Mouse (Mus musculus) embryonic facial prominence, embryonic 14.5 days (tissue): ENCODE measurements at regions not wholly inside any gene's neighbourhood (a gene's known extent, or its start where the extent isn't known, plus 50 kb on each side); places are given as distances from the start of the nearest gene placed in this dataset.

Experiments used
- ATAC-seq: fragments of 200-750 bp; cut with Nextera tagmentation; 2 replicates; pipeline ENCODE4 v1.8.0; 2017; ENCODE audit warnings: low read depth, moderate number of reproducible peaks, moderate TSS enrichment
- DNase-seq: peaks from one replicate; pipeline ENCODE4 v3.0.0-alpha.2; 2015; ENCODE audit warnings: low spot score
- H3K27ac ChIP-seq: fragments of 300-500 bp; sonication (generic); replicated peaks from 2 replicates; pipeline ENCODE4 v1.5.1; 2014; ENCODE audit warnings: low read depth, mild to moderate bottlenecking, low read length, moderate library complexity
- H3K27me3 ChIP-seq: fragments of 300-500 bp; sonication (generic); replicated peaks from 2 replicates; pipeline ENCODE4 v1.6.1; 2014; ENCODE audit warnings: low read length; ENCODE audit not compliant: control insufficient read depth, insufficient read depth
- H3K36me3 ChIP-seq: fragments of 300-500 bp; sonication (generic); 2 replicates; pipeline ENCODE4 v1.6.1; 2014; ENCODE audit warnings: low read length, mixed read lengths; ENCODE audit not compliant: control insufficient read depth, insufficient read depth
- H3K4me1 ChIP-seq: fragments of 300-500 bp; sonication (generic); 2 replicates; pipeline ENCODE4 v1.6.1; 2014; ENCODE audit warnings: antibody characterized with exemption, low read length; ENCODE audit not compliant: control insufficient read depth, insufficient read depth
- H3K4me2 ChIP-seq: fragments of 300-500 bp; sonication (generic); 2 replicates; pipeline ENCODE4 v1.6.1; 2014; ENCODE audit warnings: low read depth, mild to moderate bottlenecking, low read length, moderate library complexity, mixed read lengths
- H3K4me3 ChIP-seq: fragments of 300-500 bp; sonication (generic); 2 replicates; pipeline ENCODE4 v1.5.1; 2014; ENCODE audit warnings: low read depth, mild to moderate bottlenecking, low read length
- H3K9ac ChIP-seq: fragments of 300-500 bp; sonication (generic); 2 replicates; pipeline ENCODE4 v1.6.1; 2014; ENCODE audit warnings: low read depth, mild to moderate bottlenecking, low read length, moderate library complexity, mixed read lengths
- H3K9me3 ChIP-seq: fragments of 300-500 bp; sonication (generic); 2 replicates; pipeline ENCODE4 v1.6.1; 2016; ENCODE audit warnings: low read length; ENCODE audit not compliant: control insufficient read depth
- WGBS: fragments of 180-500 bp; shearing (Covaris S2); extraction: QIAGEN DNeasy Blood & Tissue Kit; methylation state at CpG from one replicate; pipeline ENCODE4 v1.1.7; 2014; 5-methylcytosine and 5-hydroxymethylcytosine counted together

DNA sequence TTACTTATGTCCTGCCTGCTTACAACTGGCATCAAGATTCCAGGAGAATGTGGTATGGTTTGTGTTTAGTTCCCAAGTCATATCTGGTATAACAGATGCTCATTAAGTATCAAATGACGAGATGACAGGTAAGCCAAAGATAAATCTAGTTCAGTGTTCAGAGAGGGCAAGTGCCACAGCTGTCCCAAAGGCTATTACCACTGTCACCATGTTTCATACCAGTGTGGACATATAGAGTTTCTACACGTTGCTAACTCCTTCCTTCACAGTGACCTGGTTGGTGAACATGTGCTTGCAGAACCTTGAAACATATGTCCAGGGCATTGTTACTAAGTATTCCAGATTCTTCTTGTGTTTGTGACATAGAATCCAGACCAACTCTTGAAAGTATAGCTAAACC lies 438.1 kb upstream of the Gm9747 start:
- ATAC-seq, result no peak
- DNase-seq, result no peak
- no peak overlapping the region for H3K4me2 ChIP-seq
- no peaks in the 10 kb centered on the region for H3K27me3 ChIP-seq
- H3K4me3 ChIP-seq, result no peak overlapping the region
- no peaks in the 10 kb centered on the region for H3K4me1 ChIP-seq
- no peak overlapping the region for H3K9ac ChIP-seq
- 62% methylated on average over 2 of the region's 2 CpGs for WGBS
- H3K27ac ChIP-seq, result no peak overlapping the region
- H3K9me3 ChIP-seq, result no peaks in the 10 kb centered on the region
- H3K36me3 ChIP-seq, result no peaks in the 10 kb centered on the region

DNA sequence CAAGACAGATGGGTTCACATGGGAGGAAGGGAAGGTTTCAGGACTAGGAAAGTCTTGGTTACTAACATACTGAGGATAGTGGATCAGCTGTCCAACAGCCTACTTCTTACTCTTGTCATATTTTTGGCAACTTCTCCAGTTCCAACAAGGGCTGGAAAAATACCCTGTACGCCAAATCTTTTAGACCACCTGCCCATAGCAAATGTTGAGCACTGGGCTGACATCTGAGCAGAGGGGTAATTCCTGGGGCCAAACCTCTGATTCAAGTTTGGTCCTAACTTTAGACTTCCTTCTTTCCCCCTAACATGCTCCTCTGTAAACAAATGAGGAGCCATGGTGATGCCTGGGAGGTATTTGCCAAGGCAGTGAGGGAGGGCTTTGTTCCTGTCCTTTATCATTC lies 437.5 kb upstream of the Gm9747 start:
- Histone ChIP-seq H3K27me3 (no peaks in the 10 kb centered on the region), H3K4me1 (no peaks in the 10 kb centered on the region), H3K9ac (no peak overlapping the region), H3K4me2 (no peak overlapping the region), H3K36me3 (no peaks in the 10 kb centered on the region), H3K9me3 (no peaks in the 10 kb centered on the region), H3K27ac (no peak overlapping the region), H3K4me3 (no peak overlapping the region)
- WGBS, result 63% methylated on average over 1 of the region's 1 CpGs
- ATAC-seq, result peak; percentile 62
- DNase-seq, result peak; percentile 41

- Histone ChIP-seq H3K4me1 (no peaks in the 10 kb centered on the region), H3K9me3 (no peaks in the 10 kb centered on the region), H3K4me3 (no peak overlapping the region), H3K4me2 (no peak overlapping the region), H3K27ac (no peak overlapping the region), H3K36me3 (no peaks in the 10 kb centered on the region), H3K27me3 (no peaks in the 10 kb centered on the region), H3K9ac (no peak overlapping the region)
- ATAC-seq (no peak), DNase-seq (peak; percentile 3)
Measured at GRCm38 (mm10) chr1:81811591-81811990, 421.3 kb upstream of the Gm9747 start.

GRCm38 (mm10) chr1:81818884-81819283 lies 414.0 kb upstream of the Gm9747 start:
- Histone ChIP-seq H3K36me3 (no peaks in the 10 kb centered on the region), H3K4me3 (no peak overlapping the region), H3K27ac (no peak overlapping the region), H3K4me1 (no peaks in the 10 kb centered on the region), H3K27me3 (no peaks in the 10 kb centered on the region), H3K9me3 (no peaks in the 10 kb centered on the region), H3K4me2 (no peak overlapping the region), H3K9ac (no peak overlapping the region)
- ATAC-seq (no peak), DNase-seq (no peak)

- Histone ChIP-seq H3K27me3 (no peaks in the 10 kb centered on the region), H3K4me1 (no peaks in the 10 kb centered on the region), H3K4me3 (no peak overlapping the region), H3K4me2 (no peak overlapping the region), H3K9ac (no peak overlapping the region), H3K36me3 (no peaks in the 10 kb centered on the region), H3K27ac (no peak overlapping the region), H3K9me3 (no peaks in the 10 kb centered on the region)
- 89% methylated on average over 3 of the region's 3 CpGs for WGBS
- ATAC-seq (no peak), DNase-seq (no peak)
Measured at GRCm38 (mm10) chr1:81841966-81842365, 390.9 kb upstream of the Gm9747 start.

- 72% methylated on average over 6 of the region's 6 CpGs for WGBS
- no peaks in the 10 kb centered on the region for H3K36me3 ChIP-seq
Measured at GRCm38 (mm10) chr1:81850462-81851144, 382.3 kb upstream of the Gm9747 start.

GRCm38 (mm10) chr1:81859464-81859863 lies 373.4 kb upstream of the Gm9747 start:
- ATAC-seq, result no peak
- no peaks in the 10 kb centered on the region for H3K9me3 ChIP-seq

More at GRCm38 (mm10) chr1:81850462-81851144, 382.3 kb upstream of the Gm9747 start:
- no peak overlapping the region for H3K27ac ChIP-seq
- no peaks in the 10 kb centered on the region for H3K9me3 ChIP-seq
- H3K4me1 ChIP-seq, result no peaks in the 10 kb centered on the region
- no peak for ATAC-seq
- H3K4me3 ChIP-seq, result no peak overlapping the region
- H3K27me3 ChIP-seq, result no peaks in the 10 kb centered on the region
- no peak overlapping the region for H3K9ac ChIP-seq
- DNase-seq, result peak; percentile 16
- H3K4me2 ChIP-seq, result no peak overlapping the region

DNA sequence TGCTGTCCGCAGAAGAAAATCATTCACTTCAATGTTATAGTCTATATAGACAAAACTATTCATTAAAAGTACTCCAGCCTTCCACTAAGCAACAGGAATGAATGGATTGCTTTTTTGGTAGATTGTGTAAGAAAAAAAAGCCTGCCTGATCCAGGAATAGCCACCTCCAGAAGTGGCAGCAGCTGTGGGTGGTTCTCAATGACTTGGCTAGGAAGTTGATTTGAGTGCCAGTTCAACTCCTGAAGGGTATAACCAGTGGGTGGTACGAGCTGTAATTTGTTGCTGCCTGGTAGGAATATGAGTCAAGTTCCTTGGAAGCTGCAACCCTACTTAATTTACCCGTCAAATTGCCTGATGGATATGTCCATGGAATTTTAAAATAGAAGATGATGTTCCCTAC lies 368.3 kb upstream of the Gm9747 start:
- no peaks in the 10 kb centered on the region for H3K4me1 ChIP-seq

More at GRCm38 (mm10) chr1:81859464-81859863, 373.4 kb upstream of the Gm9747 start:
- H3K9ac ChIP-seq, result no peak overlapping the region
- no peaks in the 10 kb centered on the region for H3K27me3 ChIP-seq
- no peak overlapping the region for H3K4me2 ChIP-seq
- H3K27ac ChIP-seq, result no peak overlapping the region
- no peak overlapping the region for H3K4me3 ChIP-seq
- no peak for DNase-seq
- WGBS, result 55% methylated on average over 2 of the region's 2 CpGs
- H3K36me3 ChIP-seq, result no peaks in the 10 kb centered on the region
- no peaks in the 10 kb centered on the region for H3K4me1 ChIP-seq

DNA sequence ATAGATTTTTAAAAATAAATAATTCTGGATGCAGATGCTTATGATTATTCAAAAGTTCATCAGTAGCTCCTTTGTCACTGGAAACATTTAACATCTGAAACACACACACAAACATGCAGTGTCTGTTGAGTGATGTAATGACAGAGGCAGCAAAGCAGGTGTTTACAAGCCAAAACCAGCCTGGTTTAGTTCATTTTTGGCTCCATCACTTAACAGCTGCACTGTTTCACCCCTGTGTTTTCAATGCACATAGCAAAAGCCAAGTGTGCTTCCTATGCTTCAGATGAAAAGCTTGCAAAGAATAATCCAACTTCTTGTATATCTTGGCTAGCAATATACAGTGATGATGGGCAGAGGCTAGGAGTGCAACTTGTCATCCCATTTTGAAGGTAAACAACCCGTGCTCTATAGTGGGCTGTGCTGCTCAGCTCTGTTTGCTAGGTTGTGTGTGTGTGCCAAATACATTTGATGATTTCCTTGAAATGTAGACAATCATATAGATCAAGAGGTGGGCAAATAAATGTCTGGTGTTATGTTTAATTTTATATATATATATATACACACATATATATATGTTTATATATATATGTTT lies 345.9 kb upstream of the Gm9747 start:
- Histone ChIP-seq H3K9ac (no peak overlapping the region), H3K4me2 (no peak overlapping the region), H3K4me1 (no peaks in the 10 kb centered on the region), H3K27me3 (no peaks in the 10 kb centered on the region), H3K27ac (no peak overlapping the region), H3K4me3 (no peak overlapping the region), H3K9me3 (no peaks in the 10 kb centered on the region), H3K36me3 (no peaks in the 10 kb centered on the region)
- 66% methylated on average over 1 of the region's 1 CpGs for WGBS
- peak; percentile 70 for DNase-seq
- ATAC-seq, result peak; percentile 57; the same call in 1 of the 2 replicates

More for the DNA sequence above, 368.3 kb upstream of the Gm9747 start:
- no peaks in the 10 kb centered on the region for H3K27me3 ChIP-seq
- no peak overlapping the region for H3K4me2 ChIP-seq
- DNase-seq (no peak), ATAC-seq (no peak)
- no peaks in the 10 kb centered on the region for H3K9me3 ChIP-seq
- no peak overlapping the region for H3K4me3 ChIP-seq
- no peak overlapping the region for H3K27ac ChIP-seq
- no peak overlapping the region for H3K9ac ChIP-seq
- no peaks in the 10 kb centered on the region for H3K36me3 ChIP-seq
- 79% methylated on average over 3 of the region's 3 CpGs for WGBS
